Mouse (Mus musculus) NIH3T3 (cell line): Measurements from ENCODE around the gene Prss57.

Experiments
- DNase-seq: peaks from one replicate; pipeline ENCODE4 v3.0.0-alpha.2; 2012; ENCODE audit warnings: low read depth

The Prss57 gene

DNA sequence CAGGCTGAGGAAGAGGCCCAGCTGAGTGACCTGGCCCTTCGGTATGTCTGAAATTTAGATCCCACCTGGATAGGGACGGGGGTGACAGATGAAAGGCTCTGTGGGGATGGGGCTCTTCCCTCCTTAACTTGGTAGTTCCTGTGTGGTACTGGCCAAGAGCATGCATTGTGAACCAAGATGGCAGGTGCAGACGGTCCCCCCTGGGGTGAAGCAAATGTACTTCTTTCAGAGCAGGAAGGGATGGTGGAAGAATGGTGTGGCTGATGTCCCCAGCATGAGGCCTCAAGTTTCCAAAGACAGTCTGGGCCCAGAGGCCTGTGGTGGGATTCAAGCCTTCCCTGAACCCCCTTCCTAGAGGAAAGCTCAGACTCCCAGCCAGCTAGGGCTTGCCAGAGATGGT lies 34.9 kb downstream of the Prss57 start:
- DNase-seq = no peak

DNA sequence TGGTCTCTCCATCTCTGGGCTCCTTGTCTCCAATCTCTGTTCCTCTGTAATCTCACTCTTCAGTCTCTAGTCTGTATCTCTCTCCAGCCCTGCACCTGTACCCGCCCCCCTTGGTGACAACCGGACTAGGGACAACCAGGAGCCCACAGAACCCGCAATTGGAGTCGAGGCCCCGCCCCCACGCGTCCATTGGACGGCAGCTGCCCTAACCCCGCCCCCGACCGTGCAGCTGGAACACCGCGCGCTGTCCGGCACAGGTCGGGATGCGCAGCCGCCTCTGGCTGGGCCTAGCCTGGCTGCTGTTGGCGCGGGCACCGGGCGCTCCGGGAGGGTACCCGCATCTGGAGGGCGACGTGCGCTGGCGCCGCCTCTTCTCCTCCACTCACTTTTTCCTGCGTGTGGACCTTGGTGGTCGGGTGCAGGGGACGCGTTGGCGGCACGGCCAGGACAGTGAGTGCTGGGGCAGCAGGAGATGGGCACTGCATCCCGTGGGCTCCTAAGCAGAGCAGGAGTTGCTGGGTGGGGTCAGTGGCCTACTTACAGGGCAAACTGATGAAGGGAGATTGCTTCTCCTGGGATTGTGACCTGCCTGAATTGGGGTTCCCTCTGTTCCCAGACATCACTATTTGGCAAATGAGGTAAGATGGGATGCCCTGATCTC lies 35.8 kb downstream of the Prss57 start, which contains the start of gene Fgf22:
TSS of gene Fgf22 (plus strand) at position 221 of the 661 bp plus-strand sequence.
- no peak for DNase-seq

GRCm38 (mm10) chr10:79748496-79748895 lies 42.3 kb downstream of the Prss57 start:
- no peak for DNase-seq

- DNase-seq = no peak
These were observed 44.0 kb downstream of the Prss57 start for GRCm38 (mm10) chr10:79746774-79747151.

- peak; percentile 99 for DNase-seq
These were observed 44.6 kb downstream of the Prss57 start, which contains the start of gene Polrmt for GRCm38 (mm10) chr10:79745898-79746773. TSS of gene Polrmt (minus strand) at chr10:79746581.

- DNase-seq = no peak
These were observed 45.4 kb downstream of the Prss57 start for GRCm38 (mm10) chr10:79745411-79745810.

GRCm38 (mm10) chr10:79743650-79744365 lies 47.0 kb downstream of the Prss57 start:
- DNase-seq = no peak

DNA sequence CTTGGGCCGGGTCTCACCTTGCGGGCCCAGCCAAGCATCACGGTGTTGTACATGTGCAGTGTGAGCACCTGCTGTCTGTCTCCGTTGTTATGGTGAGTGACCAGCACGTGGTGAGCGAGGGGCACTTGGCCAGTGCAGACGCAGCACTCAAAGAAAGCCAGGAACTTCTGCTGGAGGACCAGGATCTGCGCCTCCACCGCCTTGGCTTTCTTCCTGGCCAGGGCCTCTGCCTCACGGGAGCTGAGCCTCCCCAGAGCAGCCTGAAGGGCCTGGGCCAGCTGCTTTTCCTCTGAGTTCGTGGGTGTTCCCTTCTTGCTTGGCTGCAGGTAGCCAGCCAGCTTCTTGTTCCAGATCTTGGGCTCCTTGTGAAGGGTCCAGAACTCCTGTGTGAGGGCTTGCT lies 47.6 kb downstream of the Prss57 start:
- DNase-seq = no peak

DNA sequence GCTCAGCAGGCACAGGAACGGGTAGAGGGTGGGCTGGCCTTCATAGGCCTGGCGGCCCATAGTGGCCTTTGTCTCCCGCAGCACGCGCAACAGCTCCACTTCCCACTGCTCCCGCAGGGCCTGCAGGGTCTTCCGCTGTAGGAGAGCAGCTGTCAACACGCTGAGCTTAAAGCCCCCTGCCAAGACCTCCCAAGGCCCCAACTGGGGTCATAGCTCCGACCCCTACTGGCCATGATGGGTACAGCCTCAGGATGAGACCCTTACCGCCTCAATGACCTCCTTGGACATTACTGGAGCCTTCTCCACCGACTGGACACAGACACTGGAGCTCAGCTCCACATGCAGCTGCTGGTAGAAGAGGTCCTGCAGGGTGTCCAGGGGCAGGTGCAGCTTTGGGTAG lies 49.9 kb downstream of the Prss57 start:
- no peak for DNase-seq

DNA sequence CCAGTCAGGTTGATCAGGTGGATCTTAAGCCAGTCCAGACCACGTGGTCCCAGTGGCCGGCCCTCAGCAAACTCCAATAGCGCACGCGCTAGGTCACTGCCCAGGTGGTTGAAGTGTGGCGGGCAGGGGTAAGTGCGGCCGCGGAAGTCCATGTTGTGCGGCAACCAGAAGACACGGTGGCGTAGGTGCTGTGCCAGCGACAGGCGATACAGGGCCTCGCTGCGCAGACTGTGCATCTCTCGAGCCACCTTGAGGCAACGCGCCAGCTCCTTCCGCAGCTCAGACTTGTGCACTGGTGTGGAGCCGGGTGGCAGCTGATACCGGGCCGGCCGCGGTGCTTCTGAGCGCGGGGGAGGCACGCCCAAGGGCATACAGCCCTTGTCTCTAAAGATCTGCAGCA lies 51.5 kb downstream of the Prss57 start:
- peak; percentile 37 for DNase-seq

DNA sequence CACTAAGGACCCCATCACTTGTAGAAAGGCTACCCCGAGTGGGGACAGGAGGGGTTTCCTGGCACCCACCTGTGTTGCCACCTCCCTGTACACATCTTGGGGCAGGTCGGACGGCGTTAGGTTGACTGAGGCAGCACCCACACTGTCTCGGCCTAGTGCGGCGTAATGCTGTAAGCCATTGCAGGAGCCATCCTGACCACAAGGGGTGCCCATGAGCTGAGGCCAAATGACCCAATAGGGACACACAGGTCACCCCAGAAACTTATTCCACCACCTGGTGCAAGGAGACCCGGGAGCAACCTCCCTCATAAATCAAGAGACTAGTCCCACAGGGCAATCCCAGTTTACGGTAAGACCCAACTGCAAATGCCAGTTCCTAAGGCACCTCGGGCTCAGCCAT lies 52.5 kb downstream of the Prss57 start:
- DNase-seq = no peak

- no peak for DNase-seq
These were observed 54.1 kb downstream of the Prss57 start for GRCm38 (mm10) chr10:79736706-79737105.

GRCm38 (mm10) chr10:79735361-79735760 lies 55.4 kb downstream of the Prss57 start:
- no peak for DNase-seq

DNA sequence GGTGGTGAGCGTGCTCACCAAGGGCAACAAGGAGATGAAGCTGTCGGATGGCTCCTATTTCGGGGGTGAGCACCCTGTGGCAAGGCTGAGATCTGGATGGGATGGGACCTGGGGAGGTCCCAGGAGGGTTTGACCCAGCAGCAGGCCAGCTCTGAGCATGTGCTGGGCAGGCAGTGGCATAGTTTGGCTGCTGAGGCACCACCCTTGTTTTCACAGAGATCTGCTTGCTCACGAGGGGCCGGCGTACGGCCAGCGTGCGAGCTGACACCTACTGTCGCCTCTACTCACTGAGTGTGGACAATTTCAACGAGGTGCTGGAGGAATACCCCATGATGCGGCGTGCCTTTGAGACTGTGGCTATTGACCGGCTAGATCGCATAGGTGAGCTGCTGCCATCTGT lies 56.9 kb downstream of the Prss57 start:
- no peak for DNase-seq

DNA sequence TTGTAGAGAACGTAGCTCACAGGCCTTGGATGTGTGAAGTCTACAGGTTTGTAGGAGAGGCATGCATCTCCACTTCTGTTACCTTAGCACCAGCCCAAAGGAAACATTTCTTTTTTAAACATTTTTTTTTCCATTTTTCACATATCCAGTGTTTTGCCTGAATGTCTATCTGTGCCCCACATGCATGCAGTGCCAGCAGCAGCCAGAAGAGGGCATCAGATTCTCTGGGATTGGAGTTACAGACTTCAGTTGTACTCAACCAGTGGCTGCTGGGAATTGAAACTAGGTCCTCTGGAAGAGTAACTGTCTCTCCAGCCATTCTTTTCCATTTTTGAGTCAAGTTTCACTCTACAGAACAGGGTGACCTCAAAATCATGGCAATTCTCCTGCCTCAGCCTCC lies 58.3 kb downstream of the Prss57 start:
- DNase-seq = peak; percentile 37
